Mouse (Mus musculus) right cerebral cortex, postnatal 36 days (tissue): ENCODE data around the gene Mad2l1bp.
A peak's percentile ranks its signal among the peaks of the same experiment; 100 is the strongest.

Source experiments
- DNase-seq, 2 experiments: peaks; one replicate each; pipeline ENCODE4 v3.0.0; 2022; ENCODE audit warnings: low spot score in 2 of 2, mixed read lengths in 1 of 2

Gene Mad2l1bp

DNA sequence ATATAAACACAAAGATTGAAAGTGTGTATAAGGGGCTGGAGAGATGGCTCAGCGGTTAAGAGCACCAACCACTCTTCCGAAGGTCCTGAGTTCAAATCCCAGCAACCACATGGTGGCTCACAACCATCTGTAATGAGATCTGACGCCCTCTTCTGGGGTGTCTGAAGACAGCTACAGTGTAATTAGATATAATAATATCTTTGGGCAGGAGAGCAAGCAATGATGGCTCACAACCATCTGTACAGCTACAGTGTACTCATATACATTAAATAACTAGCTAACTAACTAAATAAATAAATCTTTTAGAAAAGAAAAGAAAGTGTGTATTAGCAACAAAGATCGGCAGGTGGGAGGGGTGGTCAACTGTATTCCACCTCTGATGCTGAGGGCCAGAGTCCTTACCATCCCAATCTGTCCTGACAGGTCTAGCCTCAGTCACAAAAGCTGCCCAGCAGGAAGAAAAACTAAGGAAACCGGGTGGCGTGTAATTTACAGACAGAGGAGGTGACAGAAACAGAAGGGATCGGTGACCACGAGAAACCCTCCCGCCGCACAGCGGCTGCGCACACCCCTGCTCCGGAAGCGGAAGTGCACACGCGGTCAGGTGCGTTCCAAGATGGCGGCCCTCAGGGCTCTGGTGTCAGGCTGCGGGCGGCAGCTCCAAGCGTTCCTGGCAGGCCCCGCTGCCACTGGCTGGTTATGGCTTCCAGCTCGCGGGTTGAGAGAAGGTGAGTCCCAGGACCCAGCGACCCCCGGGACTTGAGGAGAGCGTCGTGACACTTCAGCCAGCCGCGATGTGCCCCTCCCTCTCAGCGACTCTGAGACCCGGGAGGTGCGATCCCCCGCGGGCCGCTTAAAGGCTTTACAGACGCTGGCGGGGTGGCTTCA, 42.7 kb downstream of the Mad2l1bp start, which contains the start of gene Mrps18a:
TSS of gene Mrps18a (plus strand) at position 585 of the 888 bp plus-strand sequence.
- DNase-seq, result peak; percentile 79

DNA sequence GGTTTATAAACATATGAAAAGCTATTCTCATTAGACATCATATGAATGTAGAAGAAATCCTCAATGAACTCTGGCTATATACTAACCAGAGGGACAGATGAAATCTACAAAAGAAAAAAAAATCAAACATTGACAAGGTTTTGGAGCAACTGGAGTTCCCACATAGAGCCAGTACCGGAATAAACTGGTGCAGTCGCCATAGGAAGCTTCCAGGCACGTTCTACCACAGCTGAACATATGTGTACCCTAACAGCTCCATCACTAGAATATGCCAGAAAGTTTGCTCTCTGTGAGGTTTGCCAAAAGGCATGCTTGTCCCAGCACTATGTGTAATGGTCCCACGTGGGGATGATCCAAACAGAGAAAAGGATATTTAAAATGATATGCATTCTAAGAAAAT, 45.1 kb downstream of the Mad2l1bp start:
- no peak for DNase-seq

DNA sequence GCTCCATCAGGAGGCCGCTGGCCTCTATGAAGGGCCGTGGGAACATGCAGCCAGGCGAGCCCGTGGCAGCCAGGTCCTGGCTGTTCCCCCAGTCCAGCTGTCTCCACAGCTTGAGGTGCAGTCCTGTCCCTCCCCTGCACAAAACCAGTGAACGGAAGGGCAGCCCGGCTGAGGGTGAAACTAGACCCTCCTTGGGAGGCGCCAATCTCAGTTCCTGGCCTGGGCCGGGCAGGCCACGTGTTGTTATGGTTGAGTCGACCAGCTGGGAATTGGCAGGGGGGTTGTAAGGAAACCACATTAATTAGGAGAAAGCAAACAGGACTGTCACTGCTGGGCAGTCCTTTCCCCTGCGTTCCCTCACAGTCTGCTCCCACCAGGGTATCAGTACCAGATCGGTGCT, 48.9 kb downstream of the Mad2l1bp start:
- DNase-seq, result no peak

DNA sequence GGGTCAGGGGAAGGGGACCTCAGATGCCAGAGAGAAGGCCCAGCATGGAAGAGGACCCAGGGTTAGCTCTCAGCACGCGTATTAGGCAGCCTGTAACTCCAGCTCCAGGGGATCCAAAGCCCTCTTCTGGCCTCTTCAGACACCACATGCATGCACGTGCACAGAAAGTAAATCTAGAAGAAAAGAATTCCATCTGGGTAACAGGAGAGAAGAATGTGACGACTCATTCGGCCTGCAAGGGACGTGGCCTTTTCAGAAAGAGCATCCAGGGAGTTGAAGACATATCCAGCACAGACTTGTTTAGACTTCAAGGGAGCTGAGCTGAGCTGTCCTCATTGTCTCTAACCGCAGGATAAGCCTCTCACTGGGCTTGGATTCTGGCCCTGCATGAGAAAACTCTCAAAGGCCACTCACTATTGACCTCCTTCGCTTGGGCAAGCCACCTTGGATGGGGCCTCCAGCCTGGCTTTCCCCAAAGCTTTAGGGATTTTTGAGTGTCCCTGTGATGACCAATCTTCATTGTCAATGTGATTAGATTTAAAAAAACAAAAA, 50.7 kb downstream of the Mad2l1bp start:
- DNase-seq, result no peak

DNA sequence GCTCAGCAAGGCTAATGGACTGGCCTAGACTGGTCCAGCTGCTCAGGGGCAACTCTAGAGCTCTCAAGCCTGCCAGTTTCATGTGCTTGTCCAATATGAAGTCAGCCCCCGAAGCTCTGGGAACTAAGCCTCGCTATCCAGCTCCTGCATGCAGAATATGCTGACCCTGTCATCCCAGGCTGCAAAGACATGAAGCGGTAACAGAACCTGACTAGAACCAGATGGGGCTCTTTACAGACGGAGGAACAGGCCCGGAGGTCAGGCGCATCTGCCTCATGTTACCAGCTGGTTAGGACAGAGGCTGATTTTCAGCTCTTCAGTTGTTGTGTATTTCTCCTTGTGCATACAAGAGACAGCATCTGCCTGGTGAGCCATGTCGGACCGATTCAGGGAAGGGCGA, 51.4 kb downstream of the Mad2l1bp start:
- DNase-seq, result no peak

DNA sequence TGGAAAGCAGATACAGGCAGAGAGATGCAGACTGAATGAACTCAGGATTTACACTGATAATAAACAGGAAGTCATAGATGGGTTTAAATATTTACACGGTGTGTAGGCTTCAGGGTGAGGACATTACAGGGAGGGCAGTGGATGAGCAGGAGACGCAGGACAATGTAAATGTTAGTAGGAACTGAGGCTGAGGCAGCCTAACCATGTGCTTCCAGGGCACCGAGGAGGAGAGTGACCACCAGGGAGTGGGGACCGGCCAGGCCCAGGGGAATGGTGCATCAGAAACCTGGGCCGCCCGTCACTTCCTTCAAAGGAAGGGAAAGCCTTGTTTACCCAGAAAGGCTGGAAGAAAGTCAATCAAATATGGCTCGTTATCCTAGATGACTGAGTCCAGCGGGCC, 54.8 kb downstream of the Mad2l1bp start:
- no peak for DNase-seq
